Mouse (Mus musculus) layer of hippocampus, postnatal 36 days (tissue): ENCODE measurements around the gene Uhrf1bp1l. TPM values are rescaled to one million over a fixed set of nuclear protein-coding genes. Genes with fewer than 3 reads are reported as not detected.
"Not testable (repeated sequence)": the region's sequence is repeated elsewhere in the genome, so short reads cannot be mapped to it uniquely, and the experiment has no call there.

ENCODE experiments used
- DNase-seq, 2 experiments: peaks; one replicate each; pipeline ENCODE4 v3.0.0; 2022
- total RNA-seq, 2 experiments: library from RNA; stranded (reverse); gene quantifications; 2 replicates each; pipeline ENCODE4 v1.2.3; 2021

The Uhrf1bp1l gene
- total RNA-seq = 10 to 100 TPM; 73.9 to 75.0 TPM

- peak; percentile 83 to 87 for DNase-seq
Measured at GRCm38 (mm10) chr10:89744871-89745665, at the start of gene Uhrf1bp1l. Gene Uhrf1bp1l, plus strand, starts transcription at chr10:89744991.

- no peak for DNase-seq
Measured at GRCm38 (mm10) chr10:89695194-89695911, 49.4 kb upstream of the Uhrf1bp1l start.

- DNase-seq = not testable (repeated sequence)
Measured at GRCm38 (mm10) chr10:89696270-89696669, 48.5 kb upstream of the Uhrf1bp1l start.

- DNase-seq = no peak
Measured at GRCm38 (mm10) chr10:89697956-89698355, 46.8 kb upstream of the Uhrf1bp1l start.

- DNase-seq = no peak
Measured at GRCm38 (mm10) chr10:89703042-89703441, 41.7 kb upstream of the Uhrf1bp1l start.

GRCm38 (mm10) chr10:89707397-89707796, 37.4 kb upstream of the Uhrf1bp1l start:
- DNase-seq = no peak

GRCm38 (mm10) chr10:89708720-89709119, 36.1 kb upstream of the Uhrf1bp1l start:
- DNase-seq = no peak

GRCm38 (mm10) chr10:89714910-89715309, 29.9 kb upstream of the Uhrf1bp1l start:
- no peak for DNase-seq

GRCm38 (mm10) chr10:89720252-89720651, 24.5 kb upstream of the Uhrf1bp1l start:
- DNase-seq = no peak

GRCm38 (mm10) chr10:89720796-89721195, 24.0 kb upstream of the Uhrf1bp1l start:
- no peak for DNase-seq

GRCm38 (mm10) chr10:89722247-89723195, 22.3 kb upstream of the Uhrf1bp1l start:
- no peak for DNase-seq

GRCm38 (mm10) chr10:89730386-89730785, 14.4 kb upstream of the Uhrf1bp1l start:
- DNase-seq = no peak

- no peak for DNase-seq
Measured at GRCm38 (mm10) chr10:89731341-89731740, 13.4 kb upstream of the Uhrf1bp1l start.

- peak; percentile 91 to 93 for DNase-seq
Measured at GRCm38 (mm10) chr10:89732001-89732794, 12.6 kb upstream of the Uhrf1bp1l start, which contains the start of gene Actr6. Gene Actr6, minus strand, starts transcription at chr10:89732295.

GRCm38 (mm10) chr10:89737092-89737491, 7.7 kb upstream of the Uhrf1bp1l start:
- DNase-seq = no peak

GRCm38 (mm10) chr10:89737887-89738286, 6.9 kb upstream of the Uhrf1bp1l start:
- no peak for DNase-seq

GRCm38 (mm10) chr10:89738395-89738794, 6.4 kb upstream of the Uhrf1bp1l start:
- DNase-seq = no peak

GRCm38 (mm10) chr10:89739703-89740102, 5.1 kb upstream of the Uhrf1bp1l start:
- no peak for DNase-seq

- DNase-seq = no peak
Measured at GRCm38 (mm10) chr10:89740995-89741394, 3.8 kb upstream of the Uhrf1bp1l start.

- DNase-seq = no peak
Measured at GRCm38 (mm10) chr10:89743266-89743665, 1.5 kb upstream of the Uhrf1bp1l start.

GRCm38 (mm10) chr10:89744341-89744740, 450 bp upstream of the Uhrf1bp1l start:
- no peak for DNase-seq

- no peak for DNase-seq
Measured at GRCm38 (mm10) chr10:89745666-89746020, 852 bp downstream of the Uhrf1bp1l start.
